Mouse (Mus musculus) kidney, postnatal 4 days (tissue): ENCODE measurements around the gene Napepld.
"Not testable (repeated sequence)": the region's sequence is repeated elsewhere in the genome, so short reads cannot be mapped to it uniquely, and the experiment has no call there.

Experiments
- DNase-seq, 2 experiments: peaks; one replicate each; pipeline ENCODE4 v3.0.0; 2021; ENCODE audit warnings: mixed read lengths in 2 of 2

The Napepld gene

GRCm38 (mm10) chr5:21663081-21663480 lies 38.1 kb downstream of the Napepld start:
- no peak for DNase-seq

- DNase-seq: no peak
Measured at GRCm38 (mm10) chr5:21660850-21661249, 40.3 kb downstream of the Napepld start.

- DNase-seq: peak; percentile 94 to 95
Measured at GRCm38 (mm10) chr5:21658623-21659395, 42.4 kb downstream of the Napepld start.

DNA sequence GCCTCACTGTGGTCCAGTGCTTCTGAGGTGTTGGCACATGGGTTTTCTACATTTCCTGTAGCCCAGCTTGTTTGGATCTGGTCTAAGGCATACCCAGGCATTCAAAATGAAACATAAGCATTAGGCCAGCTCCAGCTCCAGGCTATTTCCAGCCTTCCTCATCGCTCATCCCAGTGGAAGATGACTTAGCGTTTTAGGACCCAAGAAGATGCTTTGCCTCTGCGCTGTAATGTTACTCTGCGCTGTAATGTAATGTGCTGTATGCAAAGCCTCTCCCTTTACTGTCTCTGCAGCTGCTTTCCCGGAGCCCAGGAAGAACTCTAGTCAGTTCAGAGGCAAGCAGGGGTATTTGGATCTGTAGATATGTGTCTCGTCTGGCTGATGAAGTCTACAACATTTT lies 43.2 kb downstream of the Napepld start:
- DNase-seq: no peak

DNA sequence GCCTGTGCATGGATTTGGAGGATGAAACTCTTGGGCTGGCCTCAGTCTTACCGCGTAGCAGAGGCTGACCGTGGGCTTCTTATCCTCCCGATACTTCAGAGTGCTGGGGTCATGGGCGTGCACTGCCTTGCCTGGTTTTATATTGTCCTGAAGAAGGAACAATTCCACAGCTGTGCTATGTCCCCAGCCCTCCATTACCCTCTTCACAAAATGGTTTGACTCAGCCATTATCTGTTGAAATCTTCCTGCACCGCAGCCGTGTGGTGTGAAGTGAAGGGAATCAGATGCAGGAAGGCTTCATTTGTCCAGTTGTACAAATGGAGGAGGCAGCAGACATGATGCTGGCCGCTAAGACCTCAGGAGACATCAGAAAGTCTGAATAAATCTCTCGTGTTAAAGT lies 44.3 kb downstream of the Napepld start:
- DNase-seq: no peak

GRCm38 (mm10) chr5:21651885-21652612 lies 49.1 kb downstream of the Napepld start:
- DNase-seq: no peak

DNA sequence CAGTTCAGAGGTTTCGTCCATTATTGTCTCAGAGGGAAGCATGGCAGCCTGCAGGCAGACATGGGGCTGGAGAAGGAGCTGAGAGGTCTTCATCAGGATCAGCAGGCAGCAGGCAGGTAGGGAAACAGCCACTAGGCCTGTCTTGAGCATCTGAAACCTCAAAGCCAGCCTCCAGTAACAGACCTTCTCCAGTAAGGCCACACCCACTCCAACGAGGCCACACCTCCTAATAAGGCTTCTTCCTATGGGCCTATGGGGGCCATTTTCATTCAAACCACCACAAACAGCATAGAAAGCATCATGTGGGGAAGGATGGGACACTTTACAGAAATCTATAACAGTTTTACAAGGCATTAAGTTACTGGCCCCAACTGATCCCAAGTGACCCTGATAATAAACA lies 50.5 kb downstream of the Napepld start:
- DNase-seq: no peak

DNA sequence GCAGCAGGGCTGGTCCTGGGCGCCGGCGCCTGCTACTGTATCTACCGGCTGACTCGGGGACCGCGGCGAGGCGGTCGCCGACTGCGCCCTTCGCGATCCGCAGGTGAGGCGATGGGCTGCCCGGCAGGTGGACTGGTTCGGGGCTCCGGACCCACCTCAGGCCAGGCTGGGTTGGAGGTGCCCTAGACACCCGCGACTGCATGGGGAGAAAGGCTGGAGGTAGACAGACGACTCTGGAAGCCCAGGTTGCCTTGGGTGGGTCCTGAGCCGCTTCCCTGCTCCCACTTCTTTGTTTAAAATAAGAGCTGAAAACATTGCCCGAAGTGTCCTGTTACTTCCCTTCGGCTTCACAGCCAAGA lies 55.1 kb downstream of the Napepld start:
- no peak for DNase-seq

DNA sequence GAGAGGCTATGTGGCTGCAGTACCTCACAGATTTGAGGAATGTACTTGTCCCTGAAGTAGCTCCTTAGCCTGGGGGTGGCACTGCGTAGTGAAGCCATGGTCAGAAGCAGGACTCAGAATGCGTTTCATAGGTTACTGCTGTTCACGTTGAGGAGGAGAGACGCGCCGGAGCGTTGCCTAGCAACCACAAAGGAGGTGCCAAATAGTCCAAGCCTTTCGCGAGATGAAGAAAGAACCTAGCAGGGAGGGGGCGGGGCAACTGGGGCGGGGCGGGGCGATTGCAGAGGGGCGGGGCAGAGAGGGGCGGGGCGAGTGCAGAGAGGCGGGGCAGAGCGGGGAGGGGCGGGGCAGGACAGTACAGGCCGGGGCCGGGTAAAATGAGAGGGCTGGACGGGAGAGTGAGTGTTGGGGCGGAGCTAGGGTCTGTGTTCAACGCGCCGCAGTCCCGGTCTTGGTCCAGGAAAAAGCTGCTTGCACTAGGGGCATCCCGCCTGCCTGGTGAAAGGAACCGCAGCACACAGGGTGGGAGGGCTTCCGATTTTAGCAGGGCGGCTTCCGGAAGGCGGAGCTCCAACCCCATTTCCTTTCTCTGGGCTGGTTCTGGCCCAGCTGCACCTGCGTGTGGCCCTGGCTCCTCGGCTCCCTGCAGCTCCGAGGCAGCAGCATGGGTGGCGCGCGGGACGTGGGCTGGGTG lies 55.6 kb downstream of the Napepld start, which contains the start of the genes Fbxl13 and Armc10:
TSS of gene Fbxl13 (minus strand) at position 196 of the 694 bp plus-strand sequence.
TSS of gene Armc10 (plus strand) at position 375 of the 694 bp plus-strand sequence.
- DNase-seq: peak; percentile 91 to 94

DNA sequence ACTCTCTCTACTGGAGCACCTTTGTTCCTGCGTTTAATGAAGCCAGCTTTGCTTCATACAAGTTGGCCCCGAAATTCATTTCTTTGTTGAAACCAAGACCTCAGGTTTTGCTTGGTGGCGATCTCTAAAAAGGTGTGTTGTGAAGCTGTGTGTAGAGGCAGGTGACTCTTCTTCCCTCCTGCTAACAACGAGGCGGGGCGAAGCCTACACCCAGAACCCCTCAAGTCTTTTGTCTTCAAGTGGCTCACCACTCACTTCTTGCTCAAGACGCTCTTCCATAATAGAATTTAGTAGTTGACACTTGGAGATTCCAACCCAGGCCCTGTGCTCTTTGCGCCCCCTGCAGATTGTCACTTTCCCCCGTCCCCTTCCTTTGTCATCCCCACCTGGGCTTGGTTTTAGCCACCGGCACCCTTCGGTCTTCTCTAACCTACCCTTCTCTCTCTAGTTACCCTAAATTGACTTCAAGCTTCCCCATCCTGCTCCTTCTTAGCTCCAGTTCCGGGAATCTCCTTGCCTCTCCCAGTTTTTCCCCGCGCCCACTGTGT lies 56.2 kb downstream of the Napepld start:
- DNase-seq: no peak

- no peak for DNase-seq
Measured at GRCm38 (mm10) chr5:21643606-21644005, 57.6 kb downstream of the Napepld start.

GRCm38 (mm10) chr5:21640961-21641360 lies 60.2 kb downstream of the Napepld start:
- DNase-seq: peak; percentile 73 to 75

DNA sequence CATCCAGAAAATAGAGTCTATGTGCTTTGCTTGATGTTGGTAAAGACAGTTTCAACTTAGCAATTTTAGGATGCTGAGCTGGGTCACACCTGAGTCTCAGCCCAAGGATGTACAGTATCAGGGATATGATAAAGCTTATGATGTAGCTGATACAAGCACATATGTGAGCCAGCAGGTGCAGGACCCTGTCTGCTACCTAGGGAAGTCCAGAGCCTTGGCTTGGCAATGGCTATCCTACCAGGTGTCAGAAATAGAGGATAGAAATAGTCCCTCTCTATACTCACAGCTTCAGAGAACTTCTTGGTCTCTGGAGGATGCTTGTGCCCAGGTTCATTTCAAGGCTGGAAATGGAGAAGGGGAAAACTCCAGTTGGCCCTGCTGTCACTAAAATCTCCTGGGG lies 75.3 kb downstream of the Napepld start:
- no peak for DNase-seq

DNA sequence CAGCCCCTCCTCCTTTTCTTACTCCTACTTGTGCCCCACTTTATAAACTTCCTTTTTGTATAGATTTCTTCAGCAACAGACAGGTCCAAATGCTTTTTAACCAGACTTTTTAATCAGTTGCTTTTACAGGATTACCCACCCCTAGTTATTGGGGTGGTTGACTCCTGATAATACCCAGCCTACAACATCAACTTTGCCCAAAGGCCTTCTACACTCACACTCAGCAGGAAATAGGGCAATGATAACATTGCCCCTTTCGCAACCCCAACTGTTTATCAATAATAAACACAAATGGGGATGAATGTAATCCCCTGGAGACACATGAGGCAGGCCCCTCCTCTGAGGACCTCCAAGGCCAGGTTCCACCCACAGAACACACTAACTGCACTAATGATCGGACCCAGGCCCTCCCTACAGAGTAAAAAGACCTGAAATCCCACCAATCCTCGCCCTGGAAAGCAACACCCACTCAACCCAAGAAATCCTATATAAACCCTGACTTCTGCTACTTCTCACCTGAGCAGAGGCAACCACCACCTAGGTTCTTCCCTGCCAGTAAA lies 84.7 kb downstream of the Napepld start:
- no peak for DNase-seq

- not testable (repeated sequence) for DNase-seq
Measured at GRCm38 (mm10) chr5:21614299-21614698, 86.9 kb downstream of the Napepld start.
